Mouse (Mus musculus) testis, adult 2 months (tissue): ENCODE data around the gene Trank1. TPM values are rescaled to one million over a fixed set of nuclear protein-coding genes. Genes with fewer than 3 reads are reported as not detected.

Source experiments
- H3K27ac ChIP-seq: fragments of 200-500 bp; 2 replicates; pipeline ENCODE4 v1.5.1; 2012; ENCODE audit warnings: low read depth, low read length; ENCODE audit not compliant: control insufficient read depth, insufficient read depth
- H3K27me3 ChIP-seq: fragments of 200-500 bp; 2 replicates; pipeline ENCODE4 v1.6.1; 2012; ENCODE audit warnings: mild to moderate bottlenecking, low read length, moderate library complexity; ENCODE audit not compliant: control insufficient read depth, insufficient read depth
- H3K36me3 ChIP-seq: fragments of 200-500 bp; 2 replicates; pipeline ENCODE4 v1.6.1; 2012; ENCODE audit warnings: mild to moderate bottlenecking, low read length; ENCODE audit not compliant: control insufficient read depth, insufficient read depth
- H3K4me1 ChIP-seq: fragments of 200-500 bp; 2 replicates; pipeline ENCODE4 v1.6.1; 2012; ENCODE audit warnings: low read length; ENCODE audit not compliant: control insufficient read depth, insufficient read depth
- H3K4me3 ChIP-seq: fragments of 200-500 bp; 2 replicates; pipeline ENCODE4 v1.5.1; 2012; ENCODE audit warnings: low read depth, mild to moderate bottlenecking, low read length, moderate library complexity, mixed read lengths; ENCODE audit not compliant: control insufficient read depth
- CTCF ChIP-seq: fragments of 200-500 bp; IDR thresholded peaks from 2 replicates; pipeline ENCODE4 v1.5.1; 2012; ENCODE audit warnings: low read depth, mild to moderate bottlenecking, inconsistent platforms, low read length, moderate library complexity; ENCODE audit not compliant: control insufficient read depth, insufficient read depth, insufficient replicate concordance
- POLR2A ChIP-seq: fragments of 200-500 bp; IDR thresholded peaks from 2 replicates; pipeline ENCODE4 v1.6.1; 2012; ENCODE audit warnings: low read depth, mild to moderate bottlenecking, inconsistent platforms, low read length, moderate library complexity; ENCODE audit not compliant: control insufficient read depth
- polyA plus RNA-seq: library from polyadenylated mRNA; depleted of rRNA; stranded (reverse); fragments of >200 nt; gene quantifications from 2 replicates; pipeline ENCODE4 v1.2.3, GENCODE M21; 2012

Gene Trank1
- polyA plus RNA-seq, 1 experiment = 25.0 TPM

DNA sequence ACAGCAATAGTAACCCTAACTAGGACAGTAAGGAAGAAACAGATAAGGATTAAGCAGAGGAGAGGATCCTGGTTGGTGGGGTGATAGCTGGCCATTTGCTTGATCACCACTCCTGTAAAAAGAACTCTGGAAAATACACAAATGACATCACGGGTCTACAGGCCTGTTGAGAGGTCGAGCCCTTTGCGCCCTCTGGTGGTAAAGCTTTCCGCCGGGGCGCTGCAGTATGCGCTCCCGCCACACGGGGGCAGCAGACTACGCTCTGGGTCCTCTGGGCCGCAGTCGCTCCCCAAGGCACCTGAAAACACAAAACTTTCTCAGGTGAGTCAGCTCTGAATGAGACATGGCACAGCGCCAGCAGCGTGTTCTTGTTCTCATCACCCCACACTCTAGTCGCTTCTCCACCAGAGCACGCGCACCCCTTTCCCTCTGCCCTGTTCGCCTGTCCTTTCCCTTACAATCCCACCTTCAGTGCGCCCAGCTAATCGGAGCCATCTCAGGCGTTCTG lies 21.7 kb upstream of the Trank1 start:
- Histone ChIP-seq H3K4me3 (peak overlapping the region; percentile 68), H3K27ac (no peak overlapping the region)
- TF ChIP-seq POLR2A (peak; percentile 43; the same call in 1 of the 2 replicates), CTCF (peak; percentile 100)

DNA sequence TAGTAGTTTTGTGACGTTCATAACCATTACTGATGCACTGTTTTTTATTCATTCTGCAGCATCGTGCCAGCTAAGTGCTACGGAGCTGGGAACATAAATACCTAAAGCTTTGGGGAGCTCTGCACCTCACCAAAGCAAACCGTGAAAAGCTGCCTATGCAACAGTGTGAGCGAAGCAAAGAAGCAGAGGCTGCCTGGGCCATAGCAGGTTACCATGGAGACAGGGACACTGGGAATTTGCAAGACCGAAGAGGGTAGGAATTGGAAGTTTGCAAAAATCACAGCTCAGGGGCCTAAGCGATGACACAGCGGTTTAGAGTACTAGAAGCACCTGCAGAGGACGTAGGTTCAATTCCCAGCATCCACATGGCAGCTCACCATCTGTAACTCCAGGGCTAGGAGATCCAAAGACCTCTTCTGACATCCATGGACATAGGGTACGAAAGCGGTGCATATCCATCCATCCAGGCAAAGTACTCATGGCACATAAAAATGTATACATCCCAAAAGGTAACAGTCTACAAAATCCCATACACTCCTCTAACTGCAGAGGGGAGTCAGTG lies 20.9 kb upstream of the Trank1 start:
- H3K4me3 ChIP-seq = no peak overlapping the region
- H3K27ac ChIP-seq = no peak overlapping the region
- H3K36me3 ChIP-seq = no peaks in the 10 kb centered on the region
- no peak for TF ChIP-seq CTCF
- no peak for TF ChIP-seq POLR2A
- H3K27me3 ChIP-seq = no peaks in the 10 kb centered on the region
- peaks cover 7% of the 10 kb centered on the region for H3K4me1 ChIP-seq

More for the DNA sequence above, 21.7 kb upstream of the Trank1 start:
- peaks cover 4% of the 10 kb centered on the region for H3K4me1 ChIP-seq
- no peaks in the 10 kb centered on the region for H3K36me3 ChIP-seq
- no peaks in the 10 kb centered on the region for H3K27me3 ChIP-seq

DNA sequence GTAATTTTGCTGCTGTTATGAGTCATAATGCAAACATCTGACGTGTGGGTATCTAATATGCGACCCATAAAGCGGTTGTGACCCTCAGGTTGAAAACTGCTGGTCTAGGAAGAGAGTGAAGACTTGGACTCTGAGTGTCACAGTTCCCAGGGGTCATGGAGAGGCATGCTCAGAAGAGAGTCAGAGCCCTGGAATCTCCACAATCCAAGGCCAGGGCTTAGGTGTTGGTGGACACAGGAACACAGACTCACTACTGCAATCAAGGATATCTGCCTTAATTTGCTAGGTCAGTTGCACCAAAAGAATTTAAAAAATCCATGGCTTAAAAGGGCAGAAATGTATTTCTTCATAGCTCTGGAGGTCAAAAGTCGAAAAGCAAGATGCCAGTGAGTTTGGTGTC lies 18.3 kb upstream of the Trank1 start:
- Histone ChIP-seq H3K36me3 (no peaks in the 10 kb centered on the region), H3K4me3 (peak overlapping the region; percentile 69), H3K27me3 (no peaks in the 10 kb centered on the region), H3K4me1 (peaks cover 10% of the 10 kb centered on the region), H3K27ac (no peak overlapping the region)
- TF ChIP-seq POLR2A (no peak), CTCF (no peak)

DNA sequence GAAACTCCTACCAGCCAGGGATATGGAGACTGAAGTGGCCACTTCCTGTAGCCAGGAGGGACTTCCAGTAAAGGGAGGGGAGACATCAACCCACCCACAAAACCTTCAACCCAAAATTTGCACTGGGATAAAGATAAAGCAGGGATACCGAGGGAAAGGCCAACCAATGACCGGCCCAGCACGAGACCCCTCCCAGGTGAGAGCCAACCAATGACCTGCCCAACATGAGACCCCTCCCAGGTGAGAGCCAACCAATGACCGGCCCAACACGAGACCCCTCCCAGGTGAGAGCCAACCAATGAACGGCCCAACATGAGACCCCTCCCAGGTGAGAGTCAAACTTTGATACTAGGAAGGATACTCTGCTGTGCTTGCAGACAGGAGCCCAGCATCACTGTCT lies 16.6 kb upstream of the Trank1 start:
- H3K4me3 ChIP-seq = peak overlapping the region; percentile 85
- H3K4me1 ChIP-seq = peaks cover 8% of the 10 kb centered on the region
- peak overlapping the region; percentile 56; the same call in 1 of the 2 replicates for H3K27ac ChIP-seq
- H3K36me3 ChIP-seq = no peaks in the 10 kb centered on the region
- TF ChIP-seq CTCF (no peak), POLR2A (no peak)
- no peaks in the 10 kb centered on the region for H3K27me3 ChIP-seq

DNA sequence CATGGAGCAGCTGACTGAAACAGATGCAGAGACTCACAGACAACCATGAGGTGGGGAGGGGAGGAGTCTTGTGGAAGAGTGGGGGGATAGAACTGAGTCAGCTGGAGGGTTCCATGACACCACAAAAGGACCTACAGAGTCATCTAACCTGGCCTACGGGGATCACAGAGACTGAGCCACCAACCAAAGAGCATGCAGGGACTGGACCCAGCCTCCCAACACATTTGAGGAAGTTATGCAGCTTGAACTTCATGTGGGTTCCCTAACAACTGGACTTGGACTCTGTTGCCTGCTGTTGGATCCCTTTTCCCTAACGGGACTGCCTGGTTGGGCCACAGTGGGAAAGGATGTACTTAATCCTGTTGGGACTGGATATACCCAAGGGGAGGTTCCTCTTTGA lies 16.2 kb upstream of the Trank1 start:
- peaks cover 6% of the 10 kb centered on the region for H3K4me1 ChIP-seq
- H3K27ac ChIP-seq = peak overlapping the region; percentile 56; the same call in 1 of the 2 replicates
- H3K27me3 ChIP-seq = no peaks in the 10 kb centered on the region
- TF ChIP-seq POLR2A (peak; percentile 54; the same call in 1 of the 2 replicates), CTCF (no peak)
- no peaks in the 10 kb centered on the region for H3K36me3 ChIP-seq
- H3K4me3 ChIP-seq = peak overlapping the region; percentile 85

DNA sequence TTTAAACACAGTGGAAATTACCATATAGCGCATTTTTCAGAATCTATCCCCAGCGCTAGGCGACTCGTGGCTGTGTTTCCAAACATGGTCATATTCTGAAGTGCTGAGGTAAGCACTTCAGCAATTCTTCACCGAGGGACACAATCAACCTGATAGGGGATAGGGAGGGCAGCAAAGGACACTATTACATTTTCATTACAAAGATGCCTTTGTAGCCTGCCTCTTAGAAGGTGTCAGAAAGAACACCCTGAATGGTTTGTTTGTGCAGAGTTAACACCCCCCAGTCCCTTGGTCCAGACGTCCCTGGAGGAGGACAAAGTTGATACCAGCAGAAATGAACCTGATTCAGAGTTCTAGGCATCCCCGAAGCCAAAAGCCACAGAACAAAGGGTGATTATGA lies 15.1 kb upstream of the Trank1 start:
- peaks cover 6% of the 10 kb centered on the region for H3K4me1 ChIP-seq
- peak overlapping the region; percentile 18 for H3K4me3 ChIP-seq
- TF ChIP-seq CTCF = no peak
- TF ChIP-seq POLR2A = no peak
- H3K27ac ChIP-seq = peak overlapping the region; percentile 75; the same call in 1 of the 2 replicates
- H3K36me3 ChIP-seq = no peaks in the 10 kb centered on the region
- H3K27me3 ChIP-seq = no peaks in the 10 kb centered on the region

DNA sequence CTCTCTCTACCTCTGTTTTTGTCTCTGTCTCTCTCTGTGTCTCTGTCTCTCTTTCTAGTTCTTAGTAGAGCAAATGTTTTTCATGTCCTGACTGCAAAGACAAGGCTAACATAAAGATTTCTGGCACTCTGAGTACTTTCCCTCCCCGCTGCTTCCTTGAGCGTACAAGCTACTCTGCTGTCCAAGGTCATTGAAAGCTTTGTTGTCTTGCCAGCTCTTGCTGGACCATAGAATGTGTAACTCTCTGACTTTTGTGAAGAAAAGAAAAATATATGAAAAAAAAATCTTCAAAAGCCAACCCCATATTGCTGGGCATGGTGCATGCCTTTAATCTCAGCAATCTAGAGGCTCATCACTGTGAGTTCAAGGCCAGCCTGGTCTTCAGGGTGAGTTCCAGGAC lies 12.9 kb upstream of the Trank1 start:
- Histone ChIP-seq H3K4me1 (peaks cover 6% of the 10 kb centered on the region), H3K4me3 (no peak overlapping the region), H3K27me3 (no peaks in the 10 kb centered on the region), H3K27ac (peak overlapping the region; percentile 72), H3K36me3 (no peaks in the 10 kb centered on the region)
- TF ChIP-seq POLR2A (no peak), CTCF (no peak)
